Mouse (Mus musculus) CD4-positive, CD25-positive, alpha-beta regulatory T cell, adult 4 months (primary cell): Measurements from ENCODE around the gene Vps26b. TPM values are rescaled to one million over a fixed set of nuclear protein-coding genes. Genes with fewer than 3 reads are reported as not detected.
A peak's percentile ranks its signal among the peaks of the same experiment; 100 is the strongest.

Source experiments
- ATAC-seq: one replicate; pipeline ENCODE4 v1.8.0; 2017
- polyA plus RNA-seq, 2 experiments: library from polyadenylated mRNA; unstranded; fragments of 100-300 nt; shearing (Covaris generic); gene quantifications; one replicate each; pipeline ENCODE4 v1.2.1; 2017

The Vps26b gene
- polyA plus RNA-seq, result 10 to 100 TPM in 1 of 2 experiments, 1 to 10 TPM in 1; 7.3 to 12.9 TPM

- ATAC-seq, result peak; percentile 85
These were observed at the start of gene Vps26b, which contains the start of gene Ncapd3 for GRCm38 (mm10) chr9:27029828-27030762. TSS of gene Vps26b (minus strand) at chr9:27030065. TSS of gene Ncapd3 (plus strand) at chr9:27030175.

- ATAC-seq, result no peak
These were observed 45.9 kb upstream of the Vps26b start for GRCm38 (mm10) chr9:27075812-27076211.

GRCm38 (mm10) chr9:27074677-27075076 is 44.8 kb upstream of the Vps26b start:
- ATAC-seq, result peak; percentile 39

GRCm38 (mm10) chr9:27070895-27071294 is 41.0 kb upstream of the Vps26b start:
- peak; percentile 57 for ATAC-seq

GRCm38 (mm10) chr9:27058341-27058740 is 28.5 kb upstream of the Vps26b start:
- ATAC-seq, result no peak

GRCm38 (mm10) chr9:27049492-27049891 is 19.6 kb upstream of the Vps26b start:
- ATAC-seq, result no peak

- peak; percentile 74 for ATAC-seq
These were observed 14.0 kb upstream of the Vps26b start for GRCm38 (mm10) chr9:27043892-27044291.

- ATAC-seq, result no peak
These were observed 867 bp upstream of the Vps26b start for GRCm38 (mm10) chr9:27030763-27031100.

GRCm38 (mm10) chr9:27029022-27029827 is 640 bp downstream of the Vps26b start:
- ATAC-seq, result peak; percentile 58

GRCm38 (mm10) chr9:27026708-27027107 is 3.2 kb downstream of the Vps26b start:
- no peak for ATAC-seq

GRCm38 (mm10) chr9:27023681-27024080 is 6.2 kb downstream of the Vps26b start:
- ATAC-seq, result peak; percentile 76

- ATAC-seq, result no peak
These were observed 10.9 kb downstream of the Vps26b start for GRCm38 (mm10) chr9:27018961-27019360.

GRCm38 (mm10) chr9:27011572-27011971 is 18.3 kb downstream of the Vps26b start:
- no peak for ATAC-seq

GRCm38 (mm10) chr9:27009231-27009630 is 20.6 kb downstream of the Vps26b start:
- ATAC-seq, result no peak

GRCm38 (mm10) chr9:27006866-27007265 is 23.0 kb downstream of the Vps26b start:
- no peak for ATAC-seq

GRCm38 (mm10) chr9:27005933-27006332 is 23.9 kb downstream of the Vps26b start:
- ATAC-seq, result no peak

GRCm38 (mm10) chr9:27005231-27005630 is 24.6 kb downstream of the Vps26b start:
- ATAC-seq, result no peak

GRCm38 (mm10) chr9:26999461-27000395 is 30.1 kb downstream of the Vps26b start, which contains the start of the genes Acad8 and Thyn1:
TSS of gene Acad8 (minus strand) at chr9:26999566.
TSS of gene Thyn1 (plus strand) at chr9:26999710.
- peak; percentile 99 for ATAC-seq

GRCm38 (mm10) chr9:26998669-26999460 is 31.0 kb downstream of the Vps26b start:
- no peak for ATAC-seq

GRCm38 (mm10) chr9:26997501-26997900 is 32.4 kb downstream of the Vps26b start:
- no peak for ATAC-seq

GRCm38 (mm10) chr9:26997062-26997461 is 32.8 kb downstream of the Vps26b start:
- ATAC-seq, result no peak
